Mouse (Mus musculus): ENCODE results near the gene Caskin1. TPM values are rescaled to one million over a fixed set of nuclear protein-coding genes. Genes with fewer than 3 reads are reported as not detected.
"Not testable (repeated sequence)": the region's sequence is repeated elsewhere in the genome, so short reads cannot be mapped to it uniquely, and the experiment has no call there.

Gene Caskin1
- polyA plus RNA-seq, 1 experiment from 2014 or later = 6.2 TPM

- Histone ChIP-seq H3K36me3 (ENCODE audit: control insufficient read depth, insufficient read depth, low read length) (peaks cover 9% of the 10 kb centered on the region; the same call in 1 of the 2 replicates), H3K4me1 (ENCODE audit: control insufficient read depth, insufficient read depth, low read length) (peaks cover 6% of the 10 kb centered on the region), H3K4me2 (0 out of 2 replicates have a peak overlapping the region, but pooled peaks have one; percentile 55), H3K9me3 (ENCODE audit: control insufficient read depth, low read length) (no peaks in the 10 kb centered on the region), H3K4me3 (ENCODE audit: low read depth, low read length) (no peak overlapping the region), H3K27me3 (ENCODE audit: control insufficient read depth, insufficient read depth, low read length) (no peaks in the 10 kb centered on the region), H3K27ac (ENCODE audit: low read depth, low read length) (no peak overlapping the region), H3K9ac (ENCODE audit: low read length) (no peak overlapping the region; the same call in 1 of the 2 replicates)
- no peak for DNase-seq (ENCODE audit: low spot score, missing footprints)
- WGBS = 100% methylated on average over 2 of the region's 2 CpGs
- ATAC-seq (ENCODE audit: low FRiP score) = no peak
Observed at GRCm38 (mm10) chr17:24453372-24453771, 35.0 kb upstream of the Caskin1 start.

DNA sequence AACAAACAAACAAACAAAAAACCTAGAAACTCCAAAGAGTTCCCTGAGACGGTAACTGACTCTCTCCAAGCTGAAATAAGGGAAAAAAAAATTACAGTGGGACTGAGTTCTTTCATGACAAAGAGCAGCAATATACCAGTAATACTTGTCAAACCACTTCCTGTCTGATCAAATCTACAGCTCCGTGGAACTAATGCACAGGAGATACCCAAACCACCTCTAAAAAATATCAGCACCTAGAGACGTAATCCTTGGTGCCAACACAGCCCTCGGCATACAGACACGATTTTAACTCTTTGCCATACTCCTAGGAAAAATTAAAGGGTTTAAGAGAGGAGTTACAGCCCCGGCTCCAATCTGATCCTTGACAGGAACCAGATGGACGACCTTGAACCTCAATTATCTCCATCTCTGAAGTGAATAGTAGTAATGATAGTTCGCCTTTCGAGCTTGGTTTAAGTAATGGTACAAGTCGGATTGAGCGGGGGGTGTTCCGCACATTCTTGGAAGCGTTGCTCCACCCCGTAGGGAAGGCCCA, 34.1 kb upstream of the Caskin1 start:
- Histone ChIP-seq H3K27me3 (ENCODE audit: control insufficient read depth, insufficient read depth, low read length) (no peaks in the 10 kb centered on the region), H3K4me2 (peak overlapping the region; percentile 55), H3K4me1 (ENCODE audit: control insufficient read depth, insufficient read depth, low read length) (peaks cover 6% of the 10 kb centered on the region), H3K9ac (ENCODE audit: low read length) (peak overlapping the region; percentile 84), H3K9me3 (ENCODE audit: control insufficient read depth, low read length) (no peaks in the 10 kb centered on the region), H3K36me3 (ENCODE audit: control insufficient read depth, insufficient read depth, low read length) (peaks cover 7% of the 10 kb centered on the region; the same call in 1 of the 2 replicates), H3K27ac (ENCODE audit: low read depth, low read length) (peak overlapping the region; percentile 74), H3K4me3 (ENCODE audit: low read depth, low read length) (peak overlapping the region; percentile 73)
- 11% methylated on average over 14 of the region's 14 CpGs for WGBS
- no peak for DNase-seq (ENCODE audit: low spot score, missing footprints)
- no peak for ATAC-seq (ENCODE audit: low FRiP score)

GRCm38 (mm10) chr17:24454756-24455522, 33.5 kb upstream of the Caskin1 start:
- peak overlapping the region; percentile 74 for H3K27ac ChIP-seq (ENCODE audit: low read depth, low read length)
- no peaks in the 10 kb centered on the region for H3K9me3 ChIP-seq (ENCODE audit: control insufficient read depth, low read length)
- H3K27me3 ChIP-seq (ENCODE audit: control insufficient read depth, insufficient read depth, low read length) = no peaks in the 10 kb centered on the region
- H3K36me3 ChIP-seq (ENCODE audit: control insufficient read depth, insufficient read depth, low read length) = peaks cover 3% of the 10 kb centered on the region; the same call in 1 of the 2 replicates
- H3K9ac ChIP-seq (ENCODE audit: low read length) = peak overlapping the region; percentile 84
- H3K4me2 ChIP-seq = peak overlapping the region; percentile 55
- DNase-seq (ENCODE audit: low spot score, missing footprints) (peak; percentile 100), ATAC-seq (ENCODE audit: low FRiP score) (peak; percentile 95)
- peak overlapping the region; percentile 73 for H3K4me3 ChIP-seq (ENCODE audit: low read depth, low read length)
- H3K4me1 ChIP-seq (ENCODE audit: control insufficient read depth, insufficient read depth, low read length) = peaks cover 6% of the 10 kb centered on the region
- WGBS = under 1% methylated on average over 58 of the region's 67 CpGs

DNA sequence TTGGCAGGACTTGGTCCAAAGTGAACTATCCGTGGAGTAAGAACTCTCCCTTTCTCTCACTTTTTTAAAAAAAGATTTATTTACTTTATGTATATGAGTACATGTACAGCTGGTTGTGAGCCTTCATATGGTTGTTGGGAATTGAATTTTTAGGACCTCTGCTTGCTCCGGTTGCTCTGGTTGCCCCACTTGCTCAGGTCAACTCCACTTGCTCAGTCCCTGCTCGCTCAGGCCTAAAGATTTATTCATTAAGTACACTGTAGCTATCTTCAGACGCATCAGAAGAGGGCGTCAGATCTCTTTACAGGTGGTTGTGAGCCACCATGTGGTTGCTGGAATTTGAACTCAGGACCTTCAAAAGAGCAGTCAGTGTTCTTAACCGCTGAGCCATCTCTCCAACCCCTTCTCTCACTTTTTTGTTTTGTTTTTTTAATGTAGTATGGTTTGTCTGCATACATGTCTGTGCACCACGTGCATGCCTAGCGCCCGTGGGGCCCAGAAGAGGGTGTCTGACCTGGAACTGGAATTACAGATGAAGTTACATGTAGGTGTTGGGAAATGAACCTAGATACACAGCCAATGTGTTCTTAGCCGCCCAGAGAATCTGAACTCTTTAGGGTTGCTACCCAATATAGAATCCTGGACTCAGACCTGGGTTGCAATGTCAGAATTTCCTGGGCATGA, 32.7 kb upstream of the Caskin1 start:
- not testable (repeated sequence) for H3K9me3 ChIP-seq (ENCODE audit: control insufficient read depth, low read length); H3K36me3 ChIP-seq (ENCODE audit: control insufficient read depth, insufficient read depth, low read length); H3K27ac ChIP-seq (ENCODE audit: low read depth, low read length); DNase-seq (ENCODE audit: low spot score, missing footprints); H3K9ac ChIP-seq (ENCODE audit: low read length); H3K4me1 ChIP-seq (ENCODE audit: control insufficient read depth, insufficient read depth, low read length); H3K27me3 ChIP-seq (ENCODE audit: control insufficient read depth, insufficient read depth, low read length); ATAC-seq (ENCODE audit: low FRiP score)
- peak overlapping the region; percentile 73; the same call in 1 of the 2 replicates for H3K4me3 ChIP-seq (ENCODE audit: low read depth, low read length)
- H3K4me2 ChIP-seq = 0 out of 2 replicates have a peak overlapping the region, but pooled peaks have one; percentile 20
- WGBS = 51% methylated on average over 10 of the region's 10 CpGs

DNA sequence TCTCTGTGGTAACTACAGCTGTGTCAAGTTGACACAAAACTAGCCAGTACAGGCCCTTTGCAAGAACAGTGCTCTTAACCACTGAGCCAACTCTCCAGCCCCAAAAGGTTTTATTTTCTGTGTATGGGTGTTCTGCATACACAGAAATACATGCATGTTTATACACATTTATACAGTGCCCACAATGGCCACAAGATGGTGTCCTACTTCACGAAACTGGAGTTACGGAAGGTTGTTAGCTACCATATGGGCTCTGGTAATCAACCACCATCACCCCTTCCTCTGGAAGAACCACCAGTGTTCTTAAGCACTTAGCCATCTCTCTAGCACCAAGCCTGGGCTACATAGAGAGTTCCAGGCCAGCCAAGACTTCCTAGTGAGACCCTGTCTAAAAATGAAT, 26.8 kb upstream of the Caskin1 start:
- H3K27ac ChIP-seq (ENCODE audit: low read depth, low read length) = no peak overlapping the region
- no peaks in the 10 kb centered on the region for H3K27me3 ChIP-seq (ENCODE audit: control insufficient read depth, insufficient read depth, low read length)
- 65% methylated on average over 2 of the region's 2 CpGs for WGBS
- H3K36me3 ChIP-seq (ENCODE audit: control insufficient read depth, insufficient read depth, low read length) = no peaks in the 10 kb centered on the region
- H3K9me3 ChIP-seq (ENCODE audit: control insufficient read depth, low read length) = no peaks in the 10 kb centered on the region
- no peak overlapping the region for H3K4me2 ChIP-seq
- H3K4me3 ChIP-seq (ENCODE audit: low read depth, low read length) = no peak overlapping the region
- H3K4me1 ChIP-seq (ENCODE audit: control insufficient read depth, insufficient read depth, low read length) = no peaks in the 10 kb centered on the region
- DNase-seq (ENCODE audit: low spot score, missing footprints) (no peak), ATAC-seq (ENCODE audit: low FRiP score) (no peak)
- H3K9ac ChIP-seq (ENCODE audit: low read length) = no peak overlapping the region

- no peak overlapping the region for H3K27ac ChIP-seq (ENCODE audit: low read depth, low read length)
- ATAC-seq (ENCODE audit: low FRiP score) (no peak), DNase-seq (ENCODE audit: low spot score, missing footprints) (no peak)
- whole genome bisulfite sequencing = 82% methylated on average over 1 of the region's 1 CpGs
- H3K27me3 ChIP-seq (ENCODE audit: control insufficient read depth, insufficient read depth, low read length) = no peaks in the 10 kb centered on the region
- H3K4me1 ChIP-seq (ENCODE audit: control insufficient read depth, insufficient read depth, low read length) = no peaks in the 10 kb centered on the region
- no peak overlapping the region for H3K9ac ChIP-seq (ENCODE audit: low read length)
- H3K9me3 ChIP-seq (ENCODE audit: control insufficient read depth, low read length) = no peaks in the 10 kb centered on the region
- H3K4me3 ChIP-seq (ENCODE audit: low read depth, low read length) = no peak overlapping the region
- H3K4me2 ChIP-seq = no peak overlapping the region
- no peaks in the 10 kb centered on the region for H3K36me3 ChIP-seq (ENCODE audit: control insufficient read depth, insufficient read depth, low read length)
Observed at GRCm38 (mm10) chr17:24462932-24463331, 25.5 kb upstream of the Caskin1 start.

GRCm38 (mm10) chr17:24463374-24464133, 24.8 kb upstream of the Caskin1 start:
- DNase-seq (ENCODE audit: low spot score, missing footprints) (peak; percentile 70), ATAC-seq (ENCODE audit: low FRiP score) (no peak)
- Histone ChIP-seq H3K9ac (ENCODE audit: low read length) (no peak overlapping the region), H3K9me3 (ENCODE audit: control insufficient read depth, low read length) (no peaks in the 10 kb centered on the region), H3K27me3 (ENCODE audit: control insufficient read depth, insufficient read depth, low read length) (no peaks in the 10 kb centered on the region), H3K36me3 (ENCODE audit: control insufficient read depth, insufficient read depth, low read length) (no peaks in the 10 kb centered on the region), H3K4me1 (ENCODE audit: control insufficient read depth, insufficient read depth, low read length) (no peaks in the 10 kb centered on the region), H3K27ac (ENCODE audit: low read depth, low read length) (no peak overlapping the region), H3K4me3 (ENCODE audit: low read depth, low read length) (no peak overlapping the region), H3K4me2 (no peak overlapping the region)
- 62% methylated on average over 6 of the region's 6 CpGs for WGBS

DNA sequence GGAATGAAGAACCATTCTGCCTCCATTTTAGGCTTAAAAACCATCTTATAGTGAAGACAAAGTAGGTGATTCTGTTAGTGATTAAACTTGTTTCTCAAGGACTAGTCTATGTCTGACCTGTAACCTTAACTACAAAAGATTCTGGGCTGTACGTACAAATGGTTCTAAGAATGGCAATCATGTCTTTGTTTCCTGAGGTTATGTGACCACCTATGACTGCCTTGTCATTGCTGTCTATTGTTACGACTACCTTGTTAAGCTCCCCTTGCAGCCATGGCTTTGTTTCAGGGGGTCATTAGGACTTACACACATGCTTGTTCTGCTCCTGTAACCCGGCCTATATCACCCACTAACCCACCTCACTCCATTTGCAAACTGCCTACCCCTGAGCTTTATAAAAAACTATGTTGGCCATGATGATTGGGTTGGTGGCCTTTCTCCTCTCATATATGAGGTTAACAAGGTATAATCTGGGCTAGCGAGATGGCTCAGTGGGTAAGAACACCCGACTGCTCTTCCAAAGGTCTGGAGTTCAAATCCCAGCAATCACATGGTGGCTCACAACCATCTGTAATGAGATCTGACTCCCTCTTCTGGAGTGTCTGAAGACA, 19.7 kb upstream of the Caskin1 start:
- WGBS = 94% methylated on average over 5 of the region's 5 CpGs
- H3K27ac ChIP-seq (ENCODE audit: low read depth, low read length) = no peak overlapping the region
- H3K4me1 ChIP-seq (ENCODE audit: control insufficient read depth, insufficient read depth, low read length) = peaks cover 20% of the 10 kb centered on the region
- DNase-seq (ENCODE audit: low spot score, missing footprints) = no peak
- H3K4me3 ChIP-seq (ENCODE audit: low read depth, low read length) = no peak overlapping the region
- no peak for ATAC-seq (ENCODE audit: low FRiP score)
- H3K9me3 ChIP-seq (ENCODE audit: control insufficient read depth, low read length) = no peaks in the 10 kb centered on the region
- no peak overlapping the region for H3K9ac ChIP-seq (ENCODE audit: low read length)
- H3K27me3 ChIP-seq (ENCODE audit: control insufficient read depth, insufficient read depth, low read length) = no peaks in the 10 kb centered on the region
- no peak overlapping the region for H3K4me2 ChIP-seq
- H3K36me3 ChIP-seq (ENCODE audit: control insufficient read depth, insufficient read depth, low read length) = no peaks in the 10 kb centered on the region
